Mouse (Mus musculus) liver, adult 2 months (tissue): Measurements from ENCODE around the gene Atp9a.

ENCODE experiments used
- CTCF ChIP-seq: fragments of 200-500 bp; IDR thresholded peaks from 2 replicates; pipeline ENCODE4 v1.5.1; 2011; ENCODE audit warnings: low read depth, low read length, control low read depth
- POLR2A ChIP-seq: fragments of 200-500 bp; IDR thresholded peaks from 2 replicates; pipeline ENCODE4 v1.6.1; 2011; ENCODE audit warnings: low read length, control low read depth; ENCODE audit not compliant: insufficient read depth; ENCODE audit errors: extremely low read depth

DNA sequence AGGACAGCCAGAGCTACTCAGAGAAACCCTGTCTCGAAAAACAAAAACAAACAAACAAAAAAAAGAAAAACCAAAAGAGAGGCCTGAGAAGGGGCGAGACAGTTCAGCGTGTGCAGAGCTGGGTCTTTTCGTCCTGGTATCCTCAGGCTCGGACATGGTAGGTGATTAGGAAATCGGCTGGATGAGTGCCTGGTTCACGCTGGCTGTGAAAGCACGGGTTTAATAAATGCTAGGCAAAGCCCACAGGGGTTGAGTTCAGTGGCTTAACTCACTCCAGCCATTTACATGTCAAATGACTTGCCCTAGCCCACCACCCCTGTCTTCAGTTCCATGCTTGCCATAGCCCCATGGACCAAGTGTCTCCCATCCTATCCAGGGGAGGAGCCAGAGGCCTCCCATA, 155.1 kb downstream of the Atp9a start:
- TF ChIP-seq POLR2A, result no peak
- no peak for TF ChIP-seq CTCF
